Mouse (Mus musculus) left cerebral cortex, adult 11 months (tissue): ENCODE data around the gene Foxi3.

Source experiments
- DNase-seq: peaks from one replicate; pipeline ENCODE4 v3.0.0; 2022; ENCODE audit warnings: low spot score

Foxi3 gene

DNA sequence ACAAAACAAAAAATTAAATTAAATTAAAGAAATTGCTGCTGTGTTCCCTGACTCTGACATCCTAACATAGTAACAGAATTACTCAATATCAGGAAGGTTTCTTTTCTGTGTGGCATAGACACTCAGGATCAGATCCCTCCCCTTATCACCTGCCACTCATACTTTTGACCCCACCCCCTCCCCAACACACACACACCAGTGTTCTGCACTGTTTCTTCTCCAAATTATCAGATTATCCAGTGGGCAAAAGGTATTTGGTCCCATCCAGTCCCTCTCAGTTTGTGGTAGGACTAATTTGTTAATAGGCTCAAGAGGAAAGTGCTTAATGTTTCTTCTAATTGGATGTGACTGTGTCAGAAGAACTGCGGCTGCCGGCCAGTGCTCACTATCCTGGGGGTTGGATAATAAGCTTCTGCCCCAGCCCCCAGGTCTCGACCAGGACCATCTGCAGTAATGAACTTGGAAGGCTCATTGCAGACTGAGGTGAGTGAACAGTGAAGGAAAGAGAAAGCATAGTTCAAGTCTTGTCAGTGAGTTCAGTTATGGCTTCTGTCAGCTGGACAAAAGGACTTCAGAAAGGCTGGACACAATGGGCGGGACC lies 39.9 kb downstream of the Foxi3 start:
- DNase-seq: no peak

GRCm38 (mm10) chr6:71002656-71003055 lies 46.3 kb downstream of the Foxi3 start:
- DNase-seq: no peak

DNA sequence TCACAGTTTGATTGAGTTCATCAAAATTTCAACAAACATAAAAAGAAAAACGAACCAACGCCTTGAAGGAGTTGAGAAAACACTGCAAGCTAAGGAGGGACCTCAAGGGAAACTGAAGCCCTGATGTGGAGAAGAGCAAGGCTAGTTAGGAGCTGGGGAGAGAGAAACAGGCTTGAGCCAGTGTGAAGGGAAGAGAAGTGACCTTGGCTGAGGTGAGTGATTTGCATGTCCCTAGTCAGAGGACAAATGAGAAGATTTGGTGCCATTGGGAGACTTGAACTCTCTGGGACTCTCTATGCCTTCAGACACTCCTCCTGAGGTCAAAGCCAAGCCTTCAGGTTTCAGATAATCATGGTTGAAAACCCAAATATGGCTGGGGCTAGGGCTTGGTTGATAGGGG lies 47.8 kb downstream of the Foxi3 start:
- no peak for DNase-seq
